Mouse (Mus musculus) midbrain, embryonic 16.5 days (tissue): ENCODE results near the gene Xrn1. TPM values are rescaled to one million over a fixed set of nuclear protein-coding genes. Genes with fewer than 3 reads are reported as not detected.

Experiments used
- ATAC-seq: fragments of 200-750 bp; cut with Nextera tagmentation; 2 replicates; pipeline ENCODE4 v1.8.0; 2017; ENCODE audit warnings: moderate TSS enrichment
- H3K27ac ChIP-seq: fragments of 300-500 bp; sonication (generic); 2 replicates; pipeline ENCODE4 v1.5.1; 2014; ENCODE audit warnings: mild to moderate bottlenecking, low read length, mixed read lengths
- H3K27me3 ChIP-seq: fragments of 300-500 bp; sonication (generic); 2 replicates; pipeline ENCODE4 v1.6.1; 2014; ENCODE audit warnings: low read depth, low read length, mixed read lengths; ENCODE audit not compliant: control insufficient read depth, insufficient read depth
- H3K36me3 ChIP-seq: fragments of 300-500 bp; sonication (generic); 2 replicates; pipeline ENCODE4 v1.6.1; 2014; ENCODE audit warnings: mild to moderate bottlenecking, low read length, moderate library complexity, mixed read lengths; ENCODE audit not compliant: control insufficient read depth, insufficient read depth
- H3K4me1 ChIP-seq: fragments of 300-500 bp; sonication (generic); 2 replicates; pipeline ENCODE4 v1.6.1; 2014; ENCODE audit warnings: mild to moderate bottlenecking, low read length, mixed read lengths; ENCODE audit not compliant: control insufficient read depth, insufficient read depth
- H3K4me2 ChIP-seq: fragments of 300-500 bp; sonication (generic); 2 replicates; pipeline ENCODE4 v1.6.1; 2014; ENCODE audit warnings: mild to moderate bottlenecking, low read length, mixed read lengths
- H3K4me3 ChIP-seq: fragments of 300-500 bp; sonication (generic); 2 replicates; pipeline ENCODE4 v1.5.1; 2014; ENCODE audit warnings: low read depth, mild to moderate bottlenecking, low read length, moderate library complexity, mixed read lengths
- H3K9ac ChIP-seq: fragments of 300-500 bp; sonication (generic); 2 replicates; pipeline ENCODE4 v1.6.1; 2014; ENCODE audit warnings: low read depth, low read length, mixed read lengths
- H3K9me3 ChIP-seq: fragments of 300-500 bp; sonication (generic); replicated peaks from 2 replicates; pipeline ENCODE4 v1.6.1; 2014; ENCODE audit warnings: mild to moderate bottlenecking, low read length, mixed read lengths; ENCODE audit not compliant: control insufficient read depth, poor library complexity, severe bottlenecking
- WGBS: fragments of 180-500 bp; shearing (Covaris S2); extraction: QIAGEN DNeasy Blood & Tissue Kit; methylation state at CpG from one replicate; pipeline ENCODE4 v1.1.7; 2014; 5-methylcytosine and 5-hydroxymethylcytosine counted together
- polyA plus RNA-seq: library from polyadenylated mRNA; unstranded; fragments of >200 nt; fragmentation: Nextera tagmentation; extraction: Ambion mirVana; gene quantifications from 2 replicates; pipeline ENCODE4 v1.2.1, GENCODE M21; 2015

Xrn1 gene
- polyA plus RNA-seq, 1 experiment from 2014 or later: 14.4 TPM

GRCm38 (mm10) chr9:95959732-95960428 lies 5.3 kb downstream of the Xrn1 start:
- Histone ChIP-seq H3K4me2 (no peak overlapping the region), H3K27me3 (no peaks in the 10 kb centered on the region), H3K27ac (no peak overlapping the region), H3K4me1 (peaks cover 9% of the 10 kb centered on the region), H3K9ac (no peak overlapping the region), H3K36me3 (peaks cover 8% of the 10 kb centered on the region), H3K9me3 (no peaks in the 10 kb centered on the region), H3K4me3 (no peak overlapping the region)
- no peak for ATAC-seq
- WGBS: 96% methylated on average over 3 of the region's 3 CpGs

DNA sequence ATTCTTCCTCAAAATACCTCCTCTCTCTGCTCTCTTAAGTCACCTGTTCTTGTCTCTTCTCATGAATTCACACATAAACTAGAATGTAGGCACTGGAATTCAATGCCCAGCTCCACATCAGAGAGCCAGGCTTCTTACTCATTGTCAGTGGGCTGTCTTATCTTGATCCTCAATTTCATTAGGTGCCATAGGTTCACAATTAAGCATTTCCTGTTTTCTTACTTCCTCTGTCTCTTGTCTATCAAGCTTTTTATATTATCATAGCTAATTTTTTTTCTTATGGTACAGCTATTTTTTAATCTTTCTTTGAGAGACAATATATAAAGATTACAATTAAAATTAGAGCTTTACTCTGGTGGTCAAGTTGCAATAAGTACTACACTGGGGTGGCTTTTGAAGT lies 6.5 kb downstream of the Xrn1 start:
- H3K27ac ChIP-seq: no peak overlapping the region
- H3K4me3 ChIP-seq: no peak overlapping the region
- H3K4me1 ChIP-seq: peaks cover 9% of the 10 kb centered on the region
- no peak overlapping the region for H3K4me2 ChIP-seq
- ATAC-seq: no peak
- no peak overlapping the region for H3K9ac ChIP-seq
- no peaks in the 10 kb centered on the region for H3K27me3 ChIP-seq
- H3K36me3 ChIP-seq: peaks cover 11% of the 10 kb centered on the region
- no peaks in the 10 kb centered on the region for H3K9me3 ChIP-seq

GRCm38 (mm10) chr9:95964037-95964436 lies 9.5 kb downstream of the Xrn1 start:
- Histone ChIP-seq H3K36me3 (peaks cover 15% of the 10 kb centered on the region), H3K4me2 (no peak overlapping the region), H3K9me3 (no peaks in the 10 kb centered on the region), H3K4me1 (no peaks in the 10 kb centered on the region), H3K27ac (no peak overlapping the region), H3K9ac (no peak overlapping the region), H3K4me3 (no peak overlapping the region), H3K27me3 (no peaks in the 10 kb centered on the region)
- ATAC-seq: no peak
- WGBS: 97% methylated on average over 13 of the region's 13 CpGs

- ATAC-seq: no peak
- H3K9me3 ChIP-seq: no peaks in the 10 kb centered on the region
- no peak overlapping the region for H3K27ac ChIP-seq
- H3K4me2 ChIP-seq: no peak overlapping the region
- no peaks in the 10 kb centered on the region for H3K27me3 ChIP-seq
- no peak overlapping the region for H3K9ac ChIP-seq
- peaks cover 30% of the 10 kb centered on the region for H3K36me3 ChIP-seq
- no peaks in the 10 kb centered on the region for H3K4me1 ChIP-seq
- no peak overlapping the region for H3K4me3 ChIP-seq
- WGBS: 94% methylated on average over 2 of the region's 2 CpGs
Measured at GRCm38 (mm10) chr9:95978279-95978678, 23.7 kb downstream of the Xrn1 start.

DNA sequence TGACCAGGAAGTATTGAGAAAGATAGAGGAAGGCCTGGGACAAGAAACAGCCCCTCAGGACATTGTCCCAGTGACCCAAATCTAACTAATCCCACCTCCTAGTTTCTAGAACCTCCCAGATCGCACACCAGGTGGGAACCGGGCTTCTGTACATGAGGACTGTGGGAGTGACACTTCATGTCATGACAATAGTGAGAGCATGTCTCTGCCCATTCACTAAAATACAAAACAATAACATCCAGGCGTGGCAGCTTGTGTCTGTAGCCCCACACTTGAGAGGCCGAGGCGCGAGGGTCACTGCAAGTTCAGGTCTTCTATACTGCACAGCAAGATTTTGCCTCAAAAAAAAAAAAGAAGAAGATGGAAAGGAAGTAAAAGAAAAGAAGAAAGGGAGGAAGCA lies 25.3 kb downstream of the Xrn1 start:
- WGBS: 84% methylated on average over 6 of the region's 6 CpGs
- H3K36me3 ChIP-seq: peaks cover 30% of the 10 kb centered on the region
- ATAC-seq: no peak

GRCm38 (mm10) chr9:95992255-95992654 lies 37.7 kb downstream of the Xrn1 start:
- no peaks in the 10 kb centered on the region for H3K27me3 ChIP-seq
- ATAC-seq: no peak
- H3K4me1 ChIP-seq: no peaks in the 10 kb centered on the region
- no peak overlapping the region for H3K4me2 ChIP-seq
- 92% methylated on average over 2 of the region's 2 CpGs for WGBS
- peaks cover 22% of the 10 kb centered on the region for H3K36me3 ChIP-seq
- no peak overlapping the region for H3K4me3 ChIP-seq
- H3K27ac ChIP-seq: no peak overlapping the region
- H3K9me3 ChIP-seq: no peaks in the 10 kb centered on the region
- H3K9ac ChIP-seq: no peak overlapping the region

More for the DNA sequence above, 25.3 kb downstream of the Xrn1 start:
- Histone ChIP-seq H3K4me3 (no peak overlapping the region), H3K27me3 (no peaks in the 10 kb centered on the region), H3K4me1 (no peaks in the 10 kb centered on the region), H3K9ac (no peak overlapping the region), H3K9me3 (no peaks in the 10 kb centered on the region), H3K4me2 (no peak overlapping the region), H3K27ac (no peak overlapping the region)

GRCm38 (mm10) chr9:96004455-96004854 lies 49.9 kb downstream of the Xrn1 start:
- Histone ChIP-seq H3K9ac (no peak overlapping the region), H3K4me3 (no peak overlapping the region), H3K27ac (no peak overlapping the region), H3K4me1 (no peaks in the 10 kb centered on the region), H3K36me3 (peaks cover 26% of the 10 kb centered on the region), H3K4me2 (no peak overlapping the region), H3K27me3 (no peaks in the 10 kb centered on the region), H3K9me3 (no peaks in the 10 kb centered on the region)
- no peak for ATAC-seq
- 90% methylated on average over 7 of the region's 7 CpGs for WGBS

DNA sequence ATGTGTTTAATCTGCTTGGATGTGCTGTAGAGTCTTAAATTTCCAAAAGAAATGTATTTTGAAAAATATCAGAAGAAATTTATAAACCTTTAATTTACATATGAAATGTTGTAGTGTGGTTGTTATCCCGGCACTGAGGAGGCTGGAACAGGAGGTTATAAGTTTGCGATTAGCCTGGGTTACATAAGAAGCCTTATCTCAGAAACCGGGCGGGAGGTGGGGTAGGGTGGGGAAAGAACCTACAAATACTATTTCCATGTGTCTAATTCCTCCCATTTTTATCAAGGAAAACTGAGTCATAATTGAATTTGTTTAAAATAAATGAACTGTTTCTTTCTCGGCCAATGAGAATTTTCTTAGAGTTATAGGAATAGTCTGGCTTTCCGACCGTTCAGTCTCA lies 56.1 kb downstream of the Xrn1 start:
- no peak for ATAC-seq

GRCm38 (mm10) chr9:96023921-96024320 lies 69.4 kb downstream of the Xrn1 start:
- peaks cover 36% of the 10 kb centered on the region for H3K36me3 ChIP-seq
- WGBS: 93% methylated on average over 3 of the region's 3 CpGs
- ATAC-seq: no peak

More for the DNA sequence above, 56.1 kb downstream of the Xrn1 start:
- Histone ChIP-seq H3K27ac (no peak overlapping the region), H3K36me3 (peaks cover 28% of the 10 kb centered on the region), H3K9ac (no peak overlapping the region), H3K9me3 (no peaks in the 10 kb centered on the region), H3K27me3 (no peaks in the 10 kb centered on the region), H3K4me2 (no peak overlapping the region), H3K4me3 (no peak overlapping the region), H3K4me1 (no peaks in the 10 kb centered on the region)
- WGBS: 97% methylated on average over 7 of the region's 7 CpGs

More at GRCm38 (mm10) chr9:96023921-96024320, 69.4 kb downstream of the Xrn1 start:
- H3K27me3 ChIP-seq: no peaks in the 10 kb centered on the region
- H3K9ac ChIP-seq: no peak overlapping the region
- H3K4me1 ChIP-seq: no peaks in the 10 kb centered on the region
- H3K27ac ChIP-seq: no peak overlapping the region
- no peak overlapping the region for H3K4me3 ChIP-seq
- H3K9me3 ChIP-seq: no peaks in the 10 kb centered on the region
- H3K4me2 ChIP-seq: no peak overlapping the region
